Mouse (Mus musculus): ENCODE data around the gene Thbs4.
"Not testable (repeated sequence)": the region's sequence is repeated elsewhere in the genome, so short reads cannot be mapped to it uniquely, and the experiment has no call there.

Gene Thbs4

DNA sequence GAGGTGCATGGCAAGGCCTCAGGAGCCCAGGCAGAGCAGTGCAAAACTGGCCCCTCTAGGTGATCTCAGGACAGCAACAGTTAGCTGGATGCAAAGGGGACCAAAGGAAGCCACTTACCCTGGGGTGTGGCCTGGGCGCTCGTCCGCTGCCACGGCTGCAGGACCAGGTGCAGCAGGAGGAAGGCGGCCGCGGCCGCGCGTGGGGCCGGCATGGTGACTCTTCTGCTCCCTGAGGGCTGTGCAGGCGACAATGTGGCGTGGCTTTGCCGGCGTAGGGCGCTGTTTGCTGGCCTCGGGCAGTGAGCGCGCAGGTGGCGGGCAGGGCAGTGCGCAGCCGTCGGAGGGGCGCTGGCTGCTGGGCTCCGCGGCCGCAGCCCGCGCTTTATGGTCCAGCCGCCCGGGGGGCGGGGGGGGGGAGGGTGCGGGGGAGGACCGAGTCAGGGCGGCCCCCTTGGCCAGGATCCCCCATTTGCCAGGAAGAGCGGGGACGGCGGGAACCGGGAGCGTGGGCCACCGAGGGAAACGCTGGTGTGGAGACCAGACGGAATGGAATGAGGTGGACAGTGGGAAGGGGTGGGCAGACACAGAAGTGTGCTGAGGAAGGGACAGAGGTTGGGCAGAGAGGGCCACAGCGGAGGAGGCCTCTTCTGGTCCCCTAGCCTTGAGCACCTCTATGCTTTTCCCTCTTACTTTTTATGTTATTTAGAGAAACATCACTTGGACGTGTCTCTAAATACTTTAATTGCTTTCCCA lies at the start of gene Thbs4:
Gene Thbs4, minus strand, starts transcription at position 357 of the 753 bp plus-strand sequence.
- DNase-seq (ENCODE audit: low spot score in 2 of 2), result no peak

DNA sequence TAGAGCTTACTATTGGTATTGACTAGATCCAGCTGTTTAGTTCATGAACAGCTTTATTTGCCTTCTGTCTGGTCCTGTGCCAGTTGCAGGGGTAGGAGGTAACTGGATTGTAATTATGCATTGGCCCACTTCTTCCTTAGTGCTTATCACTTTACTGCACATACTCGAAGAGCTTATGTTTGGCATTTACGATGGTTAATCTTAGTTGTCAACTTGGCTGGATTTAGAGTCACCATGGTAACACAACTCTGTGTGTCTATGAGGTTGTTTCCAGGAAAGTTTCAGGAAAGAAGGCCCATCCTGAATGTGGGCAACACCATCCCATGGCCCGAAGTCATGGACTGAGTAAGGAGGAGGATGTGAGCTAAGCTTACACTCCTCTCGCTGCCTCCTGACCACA lies 38.5 kb upstream of the Thbs4 start:
- no peak for DNase-seq (ENCODE audit: low spot score in 2 of 2)

DNA sequence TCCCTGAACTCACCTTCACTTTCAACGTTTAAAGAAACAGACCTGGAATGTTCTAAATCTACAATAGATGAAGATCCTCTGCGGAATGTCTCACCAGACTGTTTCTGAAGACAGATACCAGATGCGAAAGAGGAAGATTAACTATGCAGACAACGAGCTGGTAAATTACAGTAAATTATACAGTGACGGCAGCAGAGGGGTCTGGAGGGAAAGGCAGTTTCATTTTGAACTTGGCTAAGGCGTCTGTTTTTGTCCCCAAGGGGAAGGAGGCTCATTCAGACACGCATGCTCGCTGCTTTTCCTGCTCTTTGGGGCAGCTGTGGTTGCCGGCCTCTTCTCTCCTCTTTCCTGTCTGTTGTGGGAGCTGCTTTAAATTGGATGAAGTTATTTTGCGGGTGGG lies 34.2 kb upstream of the Thbs4 start:
- DNase-seq (ENCODE audit: low spot score in 2 of 2), result no peak

DNA sequence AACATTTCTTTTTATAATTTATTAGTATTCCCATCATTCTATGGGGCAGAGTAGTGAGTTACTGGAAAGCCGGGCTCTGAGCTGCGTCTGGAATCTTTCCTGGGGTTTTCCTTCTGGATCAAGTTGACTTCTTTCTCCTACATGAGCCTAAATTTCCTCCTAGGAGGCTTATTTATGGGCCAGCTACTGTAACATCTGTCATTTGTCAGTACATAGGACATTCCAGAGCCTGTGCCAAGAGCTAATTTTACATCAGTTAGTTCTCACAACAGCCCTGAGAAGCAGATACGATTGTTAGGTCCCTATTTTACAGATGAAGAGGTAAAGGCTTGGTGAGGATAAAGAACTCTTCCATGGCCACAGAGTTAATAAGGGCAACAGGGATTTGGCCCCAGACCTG lies 22.7 kb upstream of the Thbs4 start:
- DNase-seq (ENCODE audit: low spot score in 2 of 2), result no peak

DNA sequence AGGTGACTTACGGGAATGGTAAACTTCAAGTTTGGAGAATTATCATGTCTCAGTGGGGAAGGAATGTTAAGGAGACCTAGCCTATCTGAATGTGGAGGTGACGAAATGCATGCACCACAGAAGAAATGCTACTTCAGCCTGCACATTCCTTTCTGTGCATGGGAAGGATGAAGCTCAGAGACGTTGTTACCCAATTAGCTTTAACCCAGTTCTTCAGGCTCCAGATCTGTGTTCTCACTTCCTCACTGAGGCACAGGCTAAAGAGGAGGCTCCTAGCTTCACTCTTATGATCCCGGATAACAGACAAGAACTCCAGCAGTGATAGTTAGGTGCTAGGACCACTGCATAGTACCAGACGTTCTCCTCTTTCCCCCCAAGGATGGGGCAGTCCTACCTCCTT lies 21.7 kb upstream of the Thbs4 start:
- DNase-seq (ENCODE audit: low spot score in 2 of 2), result no peak

DNA sequence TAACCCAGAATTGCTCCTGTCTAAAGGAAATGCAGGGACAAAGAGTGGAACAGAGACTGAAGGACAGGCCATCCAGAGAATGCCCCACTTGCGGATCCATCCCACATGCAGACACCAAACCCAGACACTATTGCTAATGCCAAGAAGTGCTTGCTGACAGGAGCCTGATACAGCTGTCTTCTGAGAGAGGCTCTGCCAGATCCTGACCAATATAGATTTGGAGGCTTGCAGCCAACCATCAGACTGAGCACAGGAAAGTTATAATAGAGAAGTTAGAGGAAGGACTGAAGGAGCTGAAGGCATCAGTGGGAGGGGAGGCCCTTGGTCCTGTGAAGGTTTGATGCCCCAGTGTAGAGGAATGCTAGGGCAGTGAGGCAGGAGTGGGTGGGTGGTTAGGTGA lies 16.0 kb upstream of the Thbs4 start:
- not testable (repeated sequence) for DNase-seq (ENCODE audit: low spot score in 2 of 2)

DNA sequence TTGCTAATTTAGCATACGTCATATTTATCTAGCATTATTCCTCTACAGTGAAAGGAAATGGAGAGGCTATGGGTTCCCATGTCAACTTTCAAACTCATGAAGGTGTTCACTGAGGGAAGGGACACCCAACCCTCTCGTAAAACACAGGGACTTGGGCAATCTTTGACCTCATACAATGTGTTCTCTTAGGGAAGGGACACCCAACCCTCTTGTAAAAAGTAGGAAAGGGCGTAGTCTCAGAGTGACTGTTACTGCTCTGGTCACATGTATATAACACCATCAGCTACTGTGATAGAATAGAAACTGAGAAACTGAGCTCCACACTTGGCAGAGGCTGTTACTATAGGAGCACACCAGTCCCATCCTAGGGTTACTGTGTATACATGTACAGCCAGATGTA lies 13.2 kb upstream of the Thbs4 start:
- DNase-seq (ENCODE audit: low spot score in 2 of 2), result no peak

DNA sequence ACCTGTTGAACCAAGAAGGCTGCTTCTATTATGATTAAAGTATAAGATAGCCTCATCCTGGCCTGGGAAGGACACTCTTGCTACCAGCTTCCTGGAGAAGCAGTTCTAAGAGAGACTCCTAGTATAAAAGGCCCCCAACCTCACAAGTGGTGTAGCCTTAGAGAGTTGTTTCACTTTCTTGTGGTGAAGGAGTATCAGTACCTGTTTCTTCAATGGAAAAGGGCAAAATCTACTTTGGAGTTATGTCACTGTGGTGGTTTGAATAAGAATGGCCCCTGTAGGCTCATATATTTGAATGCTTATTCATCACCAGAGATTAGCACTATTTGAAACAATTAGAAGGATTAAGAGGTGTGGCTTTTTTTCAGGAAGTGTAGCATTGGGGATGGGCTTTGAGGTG lies 12.2 kb upstream of the Thbs4 start:
- DNase-seq (ENCODE audit: low spot score in 2 of 2), result no peak

DNA sequence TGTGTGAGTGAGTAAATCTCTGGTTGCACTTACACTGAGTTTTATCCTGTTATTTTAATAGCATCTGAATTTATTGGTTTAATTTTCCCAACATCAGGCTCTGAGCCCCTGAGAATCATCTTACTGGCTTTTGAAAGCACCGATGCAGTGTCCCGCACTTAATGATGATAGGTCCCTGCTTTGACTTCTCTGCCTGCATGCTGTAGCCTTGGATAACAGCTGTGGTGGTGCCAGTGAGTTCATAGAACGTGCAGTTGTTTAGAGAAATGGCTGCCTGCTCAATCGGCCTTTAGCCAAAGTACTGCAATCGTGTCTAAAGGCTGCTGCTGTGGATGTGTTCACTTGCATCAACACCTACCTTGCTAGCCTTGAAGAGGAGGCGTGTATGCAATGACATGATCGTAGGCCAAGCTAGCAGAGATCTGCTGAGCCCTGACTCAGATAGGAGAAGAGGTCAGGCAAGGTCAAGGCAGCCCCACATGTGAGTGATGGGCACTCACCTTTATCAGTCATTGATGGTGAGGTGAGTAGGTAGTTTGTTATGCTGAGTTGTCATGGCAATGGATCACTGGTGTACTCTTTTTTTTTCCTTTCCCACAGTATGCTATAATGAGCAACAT lies 4.8 kb upstream of the Thbs4 start:
- no peak for DNase-seq (ENCODE audit: low spot score in 2 of 2)

DNA sequence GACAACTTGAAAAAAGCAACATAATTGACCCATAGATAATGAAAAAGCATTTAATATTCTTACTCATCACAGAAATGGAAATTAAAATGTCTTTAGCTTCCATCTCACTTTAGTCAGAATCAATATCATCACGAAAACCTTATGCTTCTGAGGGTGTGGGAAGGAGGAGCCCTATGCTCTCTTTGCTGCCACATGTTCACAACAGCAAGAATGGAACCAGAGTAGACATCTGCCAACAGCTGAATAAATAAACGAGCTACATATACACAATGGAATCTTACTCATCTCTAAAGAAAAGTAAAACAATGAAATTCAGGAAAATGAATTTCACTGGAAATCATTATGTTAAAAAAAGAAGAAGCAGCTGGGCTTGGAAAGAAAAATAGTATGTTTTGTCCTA lies 4.2 kb upstream of the Thbs4 start:
- DNase-seq (ENCODE audit: low spot score in 2 of 2), result no peak

DNA sequence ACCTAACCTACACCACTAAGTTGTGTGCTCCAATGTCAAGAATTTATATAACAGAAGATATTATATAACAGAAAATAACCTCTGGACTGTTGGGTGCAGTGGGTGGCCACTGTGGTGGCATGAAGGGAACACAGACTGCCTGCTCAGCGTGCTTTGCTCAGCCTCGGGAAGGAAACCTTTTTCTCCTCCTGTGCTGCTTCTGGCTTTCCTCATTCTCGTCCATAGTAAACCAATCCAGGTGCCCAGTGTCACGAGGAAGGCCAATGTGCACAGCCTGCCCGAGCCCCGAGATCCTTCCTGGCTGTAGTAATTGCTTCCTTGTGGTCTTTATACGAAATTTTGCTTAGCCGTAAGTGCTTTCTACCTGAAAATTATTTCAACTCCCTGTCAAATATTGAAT lies 982 bp downstream of the Thbs4 start:
- no peak for DNase-seq (ENCODE audit: low spot score in 2 of 2)

DNA sequence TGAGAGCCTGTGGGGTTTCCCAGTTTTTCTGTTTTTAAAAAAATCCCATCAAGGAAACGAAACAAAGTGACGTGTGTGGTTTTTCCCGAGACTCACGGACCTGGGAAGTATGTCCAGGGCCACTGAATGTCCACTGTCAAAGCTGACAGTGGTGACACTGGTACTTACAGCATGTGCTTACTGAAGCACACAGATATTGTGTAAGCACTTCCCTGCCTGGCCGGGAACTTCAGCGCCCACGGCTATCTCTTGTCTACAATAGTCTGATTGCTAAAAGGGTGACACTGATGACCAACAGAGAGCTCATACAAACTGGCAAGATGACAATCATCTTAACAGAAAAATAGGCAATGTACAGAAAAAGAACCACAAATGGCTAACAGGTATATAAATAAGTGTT lies 3.1 kb downstream of the Thbs4 start:
- no peak for DNase-seq (ENCODE audit: low spot score in 2 of 2)

DNA sequence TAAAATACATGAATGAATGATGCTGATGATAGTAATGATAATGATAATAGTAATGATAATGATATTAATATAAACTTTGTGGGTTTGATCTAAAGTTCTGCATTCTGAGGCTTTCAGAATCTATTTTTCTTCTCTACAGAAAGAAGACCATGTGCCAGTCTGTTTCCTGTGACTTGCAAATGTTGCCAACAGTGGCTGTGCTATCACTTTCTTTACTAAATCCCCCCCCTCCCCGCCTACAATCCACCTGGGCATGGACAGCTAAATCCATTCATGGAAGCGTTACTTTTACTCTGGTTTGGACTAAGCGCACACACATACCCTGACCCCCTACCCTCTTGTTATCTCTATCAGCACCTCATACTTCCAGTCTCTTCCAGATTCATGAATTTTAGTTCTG lies 10.3 kb downstream of the Thbs4 start:
- DNase-seq (ENCODE audit: low spot score in 2 of 2), result no peak

DNA sequence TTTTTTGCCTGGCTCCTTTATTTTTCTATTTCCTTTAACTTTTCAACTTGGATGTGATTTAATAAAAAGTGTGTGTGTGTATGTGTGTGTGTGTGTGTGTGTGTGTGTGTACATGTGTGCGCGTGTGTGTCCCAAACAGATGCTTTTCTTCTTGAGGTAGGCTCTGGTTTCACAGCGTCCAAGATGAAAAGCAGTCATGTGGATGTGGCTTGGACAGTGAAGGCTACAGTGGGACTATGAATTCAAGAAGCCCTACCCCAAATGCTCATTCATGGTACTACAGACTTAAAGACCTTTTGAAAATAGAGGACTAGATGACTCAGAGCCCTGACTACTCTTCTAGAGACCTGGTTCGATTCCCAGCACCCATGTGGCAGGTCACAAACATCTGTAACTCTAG lies 11.1 kb downstream of the Thbs4 start:
- no peak for DNase-seq (ENCODE audit: low spot score in 2 of 2)

DNA sequence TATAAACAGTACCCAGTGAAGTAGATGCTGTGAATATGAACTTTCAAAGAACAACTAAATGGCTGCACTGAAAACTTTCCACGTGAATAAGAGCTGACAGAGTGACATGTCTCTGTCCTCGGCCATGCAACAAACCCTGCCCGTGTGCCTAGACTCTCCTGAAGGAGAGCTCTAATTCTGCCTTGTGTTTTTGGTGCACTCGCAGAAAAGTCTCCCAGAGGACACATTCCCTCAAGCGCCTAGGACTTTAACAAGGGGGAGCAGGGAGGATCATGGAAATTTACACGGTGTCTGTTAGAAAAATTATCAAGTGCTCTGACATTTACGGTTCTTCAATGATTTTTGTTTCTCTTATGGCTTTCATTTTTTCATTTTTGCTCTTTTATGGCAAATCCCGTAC lies 13.7 kb downstream of the Thbs4 start:
- no peak for DNase-seq (ENCODE audit: low spot score in 2 of 2)

DNA sequence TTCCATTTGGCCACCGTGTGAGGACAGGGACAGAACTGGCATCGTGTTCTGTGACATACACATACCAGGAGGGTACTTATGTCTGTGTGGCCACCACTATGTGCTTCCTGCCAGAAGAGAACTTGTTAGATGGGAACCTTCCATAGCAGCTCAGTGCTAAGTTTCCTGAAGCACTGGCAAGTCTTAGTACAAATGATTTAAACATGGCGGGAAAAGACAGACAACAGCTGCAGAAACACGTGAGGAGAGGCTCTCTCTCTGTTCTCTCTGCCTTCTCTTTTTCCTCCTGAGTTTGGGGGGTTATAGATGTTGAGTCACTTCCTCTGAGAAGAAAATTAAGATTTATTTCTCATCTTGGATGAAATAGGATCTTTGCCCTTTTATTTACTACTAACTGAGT lies 14.5 kb downstream of the Thbs4 start:
- DNase-seq (ENCODE audit: low spot score in 2 of 2), result no peak

DNA sequence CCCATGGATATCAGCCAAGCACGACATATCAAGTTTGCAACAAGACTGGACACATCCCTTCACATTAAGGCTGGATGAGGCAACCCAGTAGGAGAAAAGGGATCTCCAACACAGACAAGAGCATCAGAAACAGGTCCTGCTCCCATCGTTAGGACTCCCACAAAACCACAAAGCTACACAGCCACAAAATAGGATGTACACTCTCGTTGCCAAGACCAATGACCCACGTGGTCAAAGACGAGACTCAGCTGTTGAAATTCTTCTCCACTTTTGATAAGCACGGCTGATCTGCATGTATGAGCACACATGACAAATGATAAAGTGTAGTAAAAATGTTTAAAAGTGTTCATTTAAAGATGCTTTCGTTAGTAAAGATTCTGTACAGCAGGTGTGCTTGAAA lies 16.0 kb downstream of the Thbs4 start:
- no peak for DNase-seq (ENCODE audit: low spot score in 2 of 2)

DNA sequence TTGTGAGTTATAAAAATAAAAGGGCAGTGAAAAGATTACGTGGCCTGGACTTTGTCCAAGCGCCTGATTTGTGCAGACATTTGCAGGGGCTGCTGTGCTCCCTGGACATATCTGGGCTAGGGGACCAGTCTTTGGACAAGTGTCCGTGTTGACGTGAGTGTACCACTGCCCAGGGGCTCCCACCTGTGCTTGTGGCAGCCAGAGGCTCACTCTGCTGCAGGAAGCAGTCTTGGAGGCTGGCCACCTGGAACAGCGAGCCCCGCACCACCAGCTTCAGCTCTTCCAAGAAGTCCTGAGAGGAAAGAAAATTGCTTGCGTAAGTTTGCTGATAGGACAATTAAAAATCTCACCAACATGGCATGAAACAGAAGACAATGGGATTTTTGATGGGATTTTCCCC lies 18.7 kb downstream of the Thbs4 start:
- no peak for DNase-seq (ENCODE audit: low spot score in 2 of 2)

DNA sequence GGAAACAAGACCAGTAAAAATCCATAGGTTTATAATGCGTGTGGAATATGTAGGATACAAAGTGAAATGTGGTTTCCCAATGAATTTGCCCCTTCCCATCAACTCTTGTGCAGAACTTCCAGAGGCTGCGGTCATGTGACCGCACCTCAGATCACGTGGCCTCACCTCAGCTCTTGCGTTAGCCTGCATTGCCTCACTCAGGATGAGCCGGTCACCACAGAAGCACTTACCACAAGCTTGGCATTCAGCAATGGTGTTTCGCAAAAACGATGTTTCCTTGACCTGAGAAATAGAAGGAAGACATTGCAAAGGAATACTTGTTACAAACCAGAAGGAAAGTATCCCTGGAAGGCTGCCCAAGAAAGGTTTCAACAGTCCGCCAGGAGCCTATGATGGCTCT lies 19.7 kb downstream of the Thbs4 start:
- no peak for DNase-seq (ENCODE audit: low spot score in 2 of 2)

DNA sequence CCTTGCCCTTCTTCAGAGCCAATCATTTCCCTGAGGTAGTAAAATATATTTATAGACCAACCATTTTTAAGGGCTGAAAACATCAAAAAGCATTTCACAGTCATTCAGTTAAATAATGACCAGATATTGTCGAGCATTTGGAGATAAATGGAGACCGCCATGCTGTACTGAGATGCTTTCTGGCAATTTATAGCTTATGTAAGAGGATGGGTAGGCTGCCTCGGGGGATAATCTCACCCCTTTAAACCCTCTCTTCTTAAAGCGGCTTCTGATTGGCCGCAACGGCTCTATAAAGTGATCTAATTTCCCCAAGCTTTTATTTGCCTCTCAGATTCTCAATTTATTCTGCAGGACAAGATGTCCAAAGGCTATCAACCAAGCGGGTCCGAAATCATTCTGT lies 22.1 kb downstream of the Thbs4 start:
- no peak for DNase-seq (ENCODE audit: low spot score in 2 of 2)

DNA sequence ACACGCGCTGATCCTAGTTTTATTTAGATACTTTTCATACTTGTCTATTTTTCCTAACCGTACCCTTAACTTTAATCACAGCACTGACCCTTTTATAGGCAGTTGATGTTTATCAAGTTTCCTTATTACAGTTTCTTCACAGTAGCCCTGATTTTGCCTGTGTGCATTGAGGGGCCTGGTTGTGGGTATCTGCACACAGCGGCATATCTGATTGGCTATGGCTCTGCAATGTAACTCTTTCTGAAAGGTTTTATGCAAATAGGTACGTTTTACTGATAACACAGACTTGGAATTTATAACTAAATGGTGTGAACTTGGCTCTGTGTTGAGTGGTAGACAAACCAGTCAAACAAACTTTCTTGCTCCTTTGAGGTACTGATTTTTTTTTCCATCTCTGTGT lies 23.1 kb downstream of the Thbs4 start:
- no peak for DNase-seq (ENCODE audit: low spot score in 2 of 2)

DNA sequence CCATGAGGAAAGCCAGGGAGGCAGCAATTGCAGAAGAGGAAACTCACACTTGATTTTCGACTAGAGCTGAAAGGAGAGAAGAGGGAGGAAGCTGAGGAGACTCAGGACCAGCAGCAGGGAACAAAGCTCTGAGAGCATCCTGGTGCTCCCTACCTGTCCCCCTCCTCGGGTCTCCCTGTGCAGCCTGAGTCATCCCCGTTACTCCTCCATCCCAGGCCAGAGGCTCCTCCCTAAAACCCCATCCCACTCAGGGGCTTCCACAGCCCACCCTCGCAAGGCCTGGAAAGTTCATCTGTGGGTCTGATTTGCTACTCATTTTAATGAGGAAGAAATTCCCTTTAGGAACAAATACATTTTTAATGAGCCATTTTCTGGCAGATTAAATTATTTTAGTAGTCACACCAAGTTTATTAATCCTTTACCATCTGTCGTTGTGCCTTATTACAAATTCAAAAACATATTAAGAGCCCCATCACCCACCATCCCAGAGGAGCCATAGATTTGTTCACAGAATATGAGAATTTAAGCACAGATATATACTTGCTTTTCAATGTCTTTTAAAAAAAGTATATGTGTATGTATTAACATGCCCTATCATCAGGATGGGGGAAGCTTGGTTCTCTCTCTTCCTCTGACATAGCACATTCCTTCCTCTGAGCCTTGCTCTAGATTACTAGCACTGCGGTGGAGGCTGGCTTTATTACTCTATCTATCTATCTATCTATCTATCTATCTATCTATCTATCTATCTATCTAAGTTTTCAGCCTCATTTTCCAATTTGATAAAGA lies 29.0 kb downstream of the Thbs4 start:
- DNase-seq (ENCODE audit: low spot score in 2 of 2), result no peak

DNA sequence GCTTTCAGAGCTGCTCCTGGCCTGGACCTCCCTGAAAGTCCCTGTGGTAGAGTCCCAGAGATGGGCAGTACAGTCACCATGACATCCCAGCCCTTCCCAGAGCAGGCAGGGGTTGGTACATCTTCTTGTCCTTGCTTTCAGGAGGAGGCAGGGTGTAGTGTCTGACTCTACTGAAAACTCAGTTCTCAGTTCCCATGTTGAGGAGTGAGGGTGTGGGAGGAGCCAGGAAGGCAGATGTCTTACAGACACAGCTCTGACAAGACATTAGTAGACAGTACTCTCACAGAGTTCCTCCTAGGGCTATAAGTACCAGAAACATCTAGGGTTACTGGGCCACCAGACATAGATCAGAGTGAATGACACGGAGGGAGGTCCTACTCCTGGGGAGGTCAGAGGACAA lies 32.3 kb downstream of the Thbs4 start:
- no peak for DNase-seq (ENCODE audit: low spot score in 2 of 2)

Measured in urinary bladder, adult 18-20 months (tissue).